Mouse (Mus musculus) olfactory bulb, adult 2 months (tissue): ENCODE measurements around the gene Nxpe3.

Experiments
- CTCF ChIP-seq: fragments of 200-500 bp; IDR thresholded peaks from 2 replicates; pipeline ENCODE4 v1.5.1; 2012; ENCODE audit warnings: low read depth, mild to moderate bottlenecking, low read length, moderate library complexity; ENCODE audit not compliant: insufficient read depth
- POLR2A ChIP-seq: fragments of 200-500 bp; IDR thresholded peaks from 2 replicates; pipeline ENCODE4 v1.6.1; 2012; ENCODE audit warnings: mild to moderate bottlenecking, low read depth, low read length, moderate library complexity; ENCODE audit not compliant: insufficient read depth

- TF ChIP-seq POLR2A = no peak
- TF ChIP-seq CTCF = no peak
Measured at GRCm38 (mm10) chr16:55804799-55805198, 90.3 kb downstream of the Nxpe3 start.
